In the genomic region with DNA sequence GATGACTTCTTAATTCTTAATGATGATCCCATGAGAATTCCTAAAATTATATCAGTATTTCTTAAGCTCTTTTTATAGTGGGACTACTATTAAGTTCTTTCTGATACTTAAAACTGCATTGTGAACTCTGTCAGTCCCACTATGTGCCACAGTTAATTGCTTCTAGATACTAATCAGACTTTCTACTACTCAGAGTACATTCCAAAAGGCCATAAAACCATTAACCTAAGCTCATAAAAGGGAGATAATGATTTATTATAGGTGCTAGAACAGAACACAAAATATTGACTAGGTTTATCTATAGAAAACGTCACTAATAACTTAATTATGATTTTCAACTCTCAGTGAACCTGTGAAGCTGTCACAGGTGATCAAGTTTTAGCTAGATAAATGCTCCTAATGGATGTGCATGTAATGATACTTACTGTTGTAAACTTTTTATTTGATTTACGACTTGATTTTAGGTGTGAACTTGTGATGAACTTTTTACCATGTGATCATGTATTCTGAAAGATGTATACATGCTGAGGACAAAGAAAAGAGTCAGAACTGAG, we compare ENCODE assay signal across 39 mouse cellular contexts. TPM values are rescaled to one million over a fixed set of nuclear protein-coding genes. Genes with fewer than 3 reads are reported as not detected.
"Had no signal": no experiment of that assay in that cellular context is flagged by ENCODE, and none has a peak within 500 bp of the region (broad histone marks: within the 10 kb centered on the region; RNA-seq: fewer than 3 reads in every experiment).

No protein-coding gene starts in this region.

- H3K4me1 ChIP-seq: embryonic facial prominence, embryonic 10.5 days; embryonic facial prominence, embryonic 12.5 days; embryonic facial prominence, embryonic 13.5 days; embryonic facial prominence, embryonic 15.5 days; forebrain, embryonic 10.5 days; forebrain, embryonic 12.5 days; forebrain, embryonic 13.5 days; forebrain, embryonic 15.5 days had no signal

- H3K4me3 ChIP-seq: embryonic facial prominence, embryonic 10.5 days; embryonic facial prominence, embryonic 12.5 days; embryonic facial prominence, embryonic 13.5 days; embryonic facial prominence, embryonic 15.5 days; erythroblast, embryonic 14.5 days; forebrain, embryonic 10.5 days; forebrain, embryonic 12.5 days; forebrain, embryonic 13.5 days; forebrain, embryonic 15.5 days; gastrocnemius, adult 2 months had no signal

- ATAC-seq: forebrain, embryonic 13.5 days; forebrain, embryonic 14.5 days; forebrain, embryonic 15.5 days; forebrain, embryonic 16.5 days; forebrain, postnatal 0 days had no signal

- H3K9me3 ChIP-seq: embryonic facial prominence, embryonic 10.5 days; embryonic facial prominence, embryonic 12.5 days; embryonic facial prominence, embryonic 13.5 days; embryonic facial prominence, embryonic 15.5 days; forebrain, embryonic 10.5 days; forebrain, embryonic 12.5 days; forebrain, embryonic 13.5 days; forebrain, embryonic 15.5 days had no signal

- H3K4me2 ChIP-seq: embryonic facial prominence, embryonic 12.5 days; embryonic facial prominence, embryonic 13.5 days; embryonic facial prominence, embryonic 15.5 days; forebrain, embryonic 12.5 days; forebrain, embryonic 13.5 days; forebrain, embryonic 15.5 days had no signal

- H3K27ac ChIP-seq: embryonic facial prominence, embryonic 10.5 days; embryonic facial prominence, embryonic 12.5 days; embryonic facial prominence, embryonic 13.5 days; embryonic facial prominence, embryonic 15.5 days; forebrain, embryonic 10.5 days; forebrain, embryonic 12.5 days; forebrain, embryonic 13.5 days; forebrain, embryonic 15.5 days; gastrocnemius, adult 2 months had no signal

- H3K9ac ChIP-seq: embryonic facial prominence, embryonic 12.5 days; embryonic facial prominence, embryonic 13.5 days; embryonic facial prominence, embryonic 15.5 days; forebrain, embryonic 12.5 days; forebrain, embryonic 13.5 days; forebrain, embryonic 15.5 days; forebrain, postnatal 0 days had no signal

- DNase-seq: cerebellum, adult 18-20 months; cerebellum, adult 2 months; cerebellum, adult 8-10 months; cerebellum, adult 9-10 months; cerebellum, adult 9-11 months; cerebellum, postnatal 10 days; cerebellum, postnatal 14 days; cerebellum, postnatal 25 days; cerebellum, postnatal 36 days; embryo, embryonic 11 days; forebrain, postnatal 0 days; gastrocnemius, adult 2 months; gastrocnemius, postnatal 10 days; gastrocnemius, postnatal 14 days; gastrocnemius, postnatal 25 days; gastrocnemius, postnatal 36 days; heart, adult 11 months had no signal

- H3K27me3 ChIP-seq: embryonic facial prominence, embryonic 12.5 days; embryonic facial prominence, embryonic 13.5 days; embryonic facial prominence, embryonic 15.5 days; forebrain, embryonic 12.5 days; forebrain, embryonic 13.5 days; forebrain, embryonic 15.5 days had no signal

- H3K36me3 ChIP-seq: embryonic facial prominence, embryonic 10.5 days; embryonic facial prominence, embryonic 12.5 days; embryonic facial prominence, embryonic 13.5 days; embryonic facial prominence, embryonic 15.5 days; forebrain, embryonic 10.5 days; forebrain, embryonic 12.5 days; forebrain, embryonic 15.5 days had no signal

RNA-seq across cellular contexts. Expression of a gene that starts 6.1 kb away (rescaled TPM):
- total RNA-seq: common myeloid progenitor, adult 5-6 weeks; forebrain, postnatal 0 days; gastrocnemius, adult 18-20 months; gastrocnemius, adult 2 months; gastrocnemius, adult 8-10 months; gastrocnemius, postnatal 10 days; gastrocnemius, postnatal 14 days; gastrocnemius, postnatal 25 days; gastrocnemius, postnatal 36 days; gastrocnemius, postnatal 4 days; granulocyte monocyte progenitor cell, adult 5-6 weeks had no signal
- polyA plus RNA-seq: cerebellum, adult 2 months; cortical plate, adult 2 months; embryonic facial prominence, embryonic 10.5 days; embryonic facial prominence, embryonic 11.5 days; embryonic facial prominence, embryonic 12.5 days; embryonic facial prominence, embryonic 13.5 days; embryonic facial prominence, embryonic 14.5 days; forebrain, embryonic 10.5 days; forebrain, embryonic 11.5 days; forebrain, embryonic 12.5 days; forebrain, embryonic 13.5 days; forebrain, embryonic 14.5 days; forebrain, embryonic 15.5 days; forebrain, embryonic 16.5 days; forebrain, postnatal 0 days; frontal cortex, adult 2 months; gonadal fat pad, adult 2 months had no signal

RNA-seq across cellular contexts. Expression of a gene that starts 6.6 kb away (rescaled TPM):
- total RNA-seq: common myeloid progenitor, adult 5-6 weeks; forebrain, postnatal 0 days; gastrocnemius, adult 18-20 months; gastrocnemius, adult 2 months; gastrocnemius, adult 8-10 months; gastrocnemius, postnatal 10 days; gastrocnemius, postnatal 14 days; gastrocnemius, postnatal 25 days; gastrocnemius, postnatal 36 days; gastrocnemius, postnatal 4 days; granulocyte monocyte progenitor cell, adult 5-6 weeks had no signal
- polyA plus RNA-seq: cerebellum, adult 2 months; cortical plate, adult 2 months; embryonic facial prominence, embryonic 10.5 days; embryonic facial prominence, embryonic 11.5 days; embryonic facial prominence, embryonic 12.5 days; embryonic facial prominence, embryonic 13.5 days; embryonic facial prominence, embryonic 14.5 days; erythroblast, embryonic 14.5 days; forebrain, embryonic 10.5 days; forebrain, embryonic 11.5 days; forebrain, embryonic 12.5 days; forebrain, embryonic 13.5 days; forebrain, embryonic 14.5 days; forebrain, embryonic 15.5 days; forebrain, embryonic 16.5 days; forebrain, postnatal 0 days; gonadal fat pad, adult 2 months had no signal

RNA-seq across cellular contexts. Expression of a gene that starts 27.0 kb away (rescaled TPM):
- total RNA-seq: common myeloid progenitor, adult 5-6 weeks; forebrain, postnatal 0 days; gastrocnemius, adult 18-20 months; gastrocnemius, adult 2 months; gastrocnemius, adult 8-10 months; gastrocnemius, postnatal 10 days; gastrocnemius, postnatal 14 days; gastrocnemius, postnatal 25 days; gastrocnemius, postnatal 36 days; gastrocnemius, postnatal 4 days; granulocyte monocyte progenitor cell, adult 5-6 weeks had no signal
- polyA plus RNA-seq: cerebellum, adult 2 months; cortical plate, adult 2 months; embryonic facial prominence, embryonic 10.5 days; embryonic facial prominence, embryonic 11.5 days; embryonic facial prominence, embryonic 12.5 days; embryonic facial prominence, embryonic 13.5 days; erythroblast, embryonic 14.5 days; forebrain, embryonic 10.5 days; forebrain, embryonic 11.5 days; forebrain, embryonic 12.5 days; forebrain, embryonic 13.5 days; forebrain, embryonic 14.5 days; forebrain, embryonic 15.5 days; forebrain, embryonic 16.5 days; forebrain, postnatal 0 days; frontal cortex, adult 2 months; gonadal fat pad, adult 2 months had no signal

RNA-seq across cellular contexts. Expression of a gene that starts 29.3 kb away (rescaled TPM):
- total RNA-seq: common myeloid progenitor, adult 5-6 weeks; forebrain, postnatal 0 days; gastrocnemius, adult 18-20 months; gastrocnemius, adult 2 months; gastrocnemius, adult 8-10 months; gastrocnemius, postnatal 10 days; gastrocnemius, postnatal 14 days; gastrocnemius, postnatal 25 days; gastrocnemius, postnatal 36 days; gastrocnemius, postnatal 4 days; granulocyte monocyte progenitor cell, adult 5-6 weeks had no signal
- polyA plus RNA-seq: cerebellum, adult 2 months; cortical plate, adult 2 months; embryonic facial prominence, embryonic 10.5 days; embryonic facial prominence, embryonic 11.5 days; embryonic facial prominence, embryonic 12.5 days; embryonic facial prominence, embryonic 13.5 days; erythroblast, embryonic 14.5 days; forebrain, embryonic 10.5 days; forebrain, embryonic 11.5 days; forebrain, embryonic 12.5 days; forebrain, embryonic 13.5 days; forebrain, embryonic 14.5 days; forebrain, embryonic 15.5 days; forebrain, embryonic 16.5 days; forebrain, postnatal 0 days; frontal cortex, adult 2 months; gonadal fat pad, adult 2 months had no signal

RNA-seq across cellular contexts. Expression of a gene that starts 40.2 kb away (rescaled TPM):
- polyA plus RNA-seq: erythroblast, embryonic 14.5 days had no signal
